Mouse (Mus musculus) bone marrow, adult 2 months (tissue): ENCODE measurements at regions not wholly inside any gene's neighbourhood (a gene's known extent, or its start where the extent isn't known, plus 50 kb on each side); places are given as distances from the start of the nearest gene placed in this dataset.

Source experiments
- CTCF ChIP-seq: fragments of 200-500 bp; IDR thresholded peaks from 2 replicates; pipeline ENCODE4 v1.5.1; 2011; ENCODE audit warnings: low read length, control low read depth; ENCODE audit not compliant: control insufficient read depth, insufficient read depth
- POLR2A ChIP-seq: fragments of 200-500 bp; IDR thresholded peaks from 2 replicates; pipeline ENCODE4 v1.6.1; 2011; ENCODE audit warnings: low read depth, mild to moderate bottlenecking, control low read depth, low read length, borderline replicate concordance; ENCODE audit not compliant: control insufficient read depth

DNA sequence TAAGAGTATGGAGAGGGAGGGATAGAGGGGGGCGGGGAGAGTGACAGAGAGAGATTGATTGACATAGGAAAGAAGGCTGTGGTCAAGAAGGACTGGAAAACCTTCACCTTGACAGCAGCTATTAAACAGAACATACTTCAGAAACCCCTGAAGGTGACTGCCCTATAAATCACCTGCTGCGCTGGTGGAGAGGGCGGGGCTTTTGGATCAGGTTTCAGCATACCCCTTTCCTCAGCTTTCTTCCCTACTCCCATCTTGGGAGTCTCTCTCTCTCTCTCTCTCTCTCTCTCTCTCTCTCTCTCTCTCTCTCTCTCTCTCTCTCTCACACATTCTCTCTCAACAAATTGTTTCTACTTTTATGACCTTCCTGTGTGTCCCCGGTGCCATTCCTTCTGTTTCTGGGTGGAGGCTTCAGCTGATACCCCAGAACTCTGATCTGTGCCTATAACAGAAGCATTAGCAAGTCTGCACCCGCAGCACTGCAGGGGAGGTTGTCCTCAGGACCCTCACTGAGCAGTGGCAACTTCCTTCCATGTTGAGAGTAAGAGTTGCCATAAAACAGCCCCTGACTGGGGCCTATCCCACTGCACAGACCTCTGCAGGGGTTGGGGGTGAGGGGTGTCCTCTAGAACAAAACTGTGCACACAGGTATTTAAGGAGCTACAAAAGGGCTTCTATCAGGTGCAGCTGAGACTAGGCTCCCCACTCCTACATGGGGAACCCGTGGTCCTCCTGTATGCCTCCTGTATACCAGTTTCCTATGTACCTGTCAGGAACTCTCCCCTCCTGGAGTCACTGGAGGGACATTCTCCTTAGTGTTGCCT is 216.7 kb upstream of the 4930535I16Rik start:
- TF ChIP-seq CTCF (no peak), POLR2A (no peak)
